Mouse (Mus musculus) right cerebral cortex, postnatal 25 days (tissue): Measurements from ENCODE around the gene Enah.

Source experiments
- DNase-seq: peaks from one replicate; pipeline ENCODE4 v3.0.0; 2022

Gene Enah

GRCm38 (mm10) chr1:181872639-181873038 lies 147.2 kb downstream of the Enah start:
- DNase-seq = no peak

- no peak for DNase-seq
Observed at GRCm38 (mm10) chr1:181866429-181867280, 153.1 kb downstream of the Enah start.

DNA sequence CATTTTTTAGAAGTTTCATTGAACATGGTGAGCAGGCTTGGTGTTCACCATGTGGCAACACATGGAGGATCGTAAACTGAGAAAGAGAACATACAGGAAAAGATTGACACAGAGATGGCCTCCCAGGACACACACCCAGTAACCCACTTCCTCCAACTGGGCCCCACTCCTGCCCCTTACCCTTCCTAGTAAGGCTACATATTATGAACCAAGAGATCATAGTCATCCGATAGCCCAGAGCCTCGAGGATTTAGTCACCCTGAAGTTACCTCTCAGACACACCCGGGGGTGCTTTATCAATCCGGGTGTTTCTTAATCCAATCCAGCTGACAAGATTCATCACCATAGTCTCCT lies 153.9 kb downstream of the Enah start:
- no peak for DNase-seq

DNA sequence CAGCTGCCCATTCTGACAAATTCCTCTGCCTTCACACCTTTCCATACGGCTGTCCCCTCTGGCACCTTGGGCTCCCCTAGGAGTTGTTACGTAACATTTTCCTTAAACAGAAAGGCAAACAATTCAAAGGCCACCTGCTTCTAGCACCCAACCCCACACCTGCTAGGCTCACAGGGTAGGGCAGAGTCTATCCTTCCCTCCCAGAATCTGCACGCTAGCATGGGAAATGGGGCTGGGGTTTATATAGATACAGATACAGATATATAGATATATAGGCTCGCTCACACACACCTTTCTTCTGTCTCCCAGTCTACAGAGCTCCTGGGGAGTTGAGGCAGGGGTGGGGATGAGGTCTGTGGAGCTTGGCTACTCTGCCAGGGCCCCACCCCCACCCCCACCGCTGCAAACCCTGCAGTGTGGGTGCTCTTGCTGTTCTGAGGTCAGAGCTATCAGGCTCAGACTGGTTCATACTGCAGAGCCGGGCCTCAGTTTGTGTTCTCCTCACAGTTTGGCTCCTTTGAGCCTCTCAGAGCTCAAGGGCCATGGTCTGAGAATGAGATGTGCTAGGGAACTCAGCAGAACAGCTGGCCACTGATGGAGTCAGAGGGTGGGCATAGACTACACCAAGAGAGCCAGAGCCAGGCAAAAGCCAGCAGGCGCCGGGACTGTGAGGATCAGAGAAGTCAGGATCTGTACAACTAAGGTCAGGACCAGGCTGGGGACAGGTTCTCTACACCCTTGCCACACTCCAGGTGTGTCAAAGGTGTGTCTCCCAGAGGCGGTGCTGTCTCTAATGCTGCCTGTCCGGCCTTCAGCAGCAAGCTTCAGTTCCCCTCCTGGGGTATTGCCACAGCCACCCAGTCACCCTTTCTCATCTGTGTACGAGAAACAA lies 154.6 kb downstream of the Enah start:
- no peak for DNase-seq

GRCm38 (mm10) chr1:181863431-181863830 lies 156.4 kb downstream of the Enah start:
- DNase-seq = no peak

DNA sequence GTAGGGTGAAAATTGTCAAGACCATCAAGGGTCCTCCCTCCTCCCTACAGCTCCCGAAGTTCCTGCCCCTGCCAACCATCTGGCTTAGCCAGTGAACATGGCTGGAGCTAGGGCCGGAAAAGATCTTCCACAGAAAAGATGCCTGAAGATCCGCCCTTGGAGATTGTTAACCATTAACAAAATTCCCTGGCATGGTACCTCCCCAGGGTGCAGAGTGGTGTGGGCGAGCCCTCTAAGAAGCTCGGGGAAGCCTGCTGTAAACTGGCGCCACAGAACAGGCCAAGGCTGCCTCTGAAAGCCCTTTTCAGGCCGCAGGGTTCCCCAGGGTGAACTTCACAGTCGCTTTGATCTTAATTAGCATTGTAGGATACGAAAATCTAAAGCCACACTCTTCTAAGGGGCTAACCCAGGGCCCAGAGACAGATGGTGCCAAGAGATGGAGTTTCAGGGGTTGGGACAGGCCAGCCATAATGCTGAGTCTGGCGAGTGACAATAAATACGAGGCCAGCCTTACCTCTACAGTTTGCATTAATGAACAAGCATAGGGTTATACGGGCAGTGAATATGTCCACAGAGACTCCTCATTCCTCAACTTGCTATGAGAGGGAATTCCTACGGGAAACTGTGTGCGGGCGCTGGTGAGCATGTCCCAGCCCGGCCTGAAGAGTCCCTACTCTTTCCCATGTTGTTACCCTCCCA lies 157.0 kb downstream of the Enah start:
- no peak for DNase-seq

DNA sequence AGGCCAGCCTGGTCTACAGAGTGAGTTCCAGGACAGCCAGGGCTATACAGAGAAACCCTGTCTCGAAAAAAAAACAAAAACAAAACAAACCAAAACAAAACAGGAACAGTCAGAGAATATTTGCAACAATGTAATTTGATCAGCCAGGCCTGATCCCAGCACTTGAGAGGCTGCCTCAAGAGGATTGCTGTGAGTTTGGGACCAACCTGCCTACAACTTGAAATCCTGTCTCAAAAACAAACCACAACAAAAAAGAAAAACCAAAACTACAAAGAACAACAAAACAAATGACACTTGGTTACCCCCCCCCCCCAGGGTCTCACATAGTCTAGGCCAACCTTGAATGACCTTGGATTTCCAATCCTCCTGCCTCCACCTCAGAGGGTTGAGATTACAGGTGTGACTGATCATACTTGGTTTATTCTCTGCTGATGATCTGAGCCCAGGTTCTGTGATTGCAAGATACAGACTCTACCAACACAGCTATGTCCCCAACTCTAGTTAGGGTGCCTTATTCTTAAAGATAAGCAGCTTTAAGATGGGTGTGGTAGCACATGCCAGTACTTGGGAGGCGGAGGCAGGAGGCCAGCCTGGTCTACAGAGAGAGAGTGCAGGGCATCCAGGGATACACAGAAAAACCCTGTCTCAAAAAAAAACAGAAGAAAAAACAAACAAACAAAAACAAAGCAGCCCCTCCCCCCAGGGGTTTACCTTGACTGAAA lies 158.4 kb downstream of the Enah start:
- no peak for DNase-seq

- DNase-seq = no peak
Observed at GRCm38 (mm10) chr1:181860659-181861058, 159.1 kb downstream of the Enah start.

- no peak for DNase-seq
Observed at GRCm38 (mm10) chr1:181856329-181856728, 163.5 kb downstream of the Enah start.

DNA sequence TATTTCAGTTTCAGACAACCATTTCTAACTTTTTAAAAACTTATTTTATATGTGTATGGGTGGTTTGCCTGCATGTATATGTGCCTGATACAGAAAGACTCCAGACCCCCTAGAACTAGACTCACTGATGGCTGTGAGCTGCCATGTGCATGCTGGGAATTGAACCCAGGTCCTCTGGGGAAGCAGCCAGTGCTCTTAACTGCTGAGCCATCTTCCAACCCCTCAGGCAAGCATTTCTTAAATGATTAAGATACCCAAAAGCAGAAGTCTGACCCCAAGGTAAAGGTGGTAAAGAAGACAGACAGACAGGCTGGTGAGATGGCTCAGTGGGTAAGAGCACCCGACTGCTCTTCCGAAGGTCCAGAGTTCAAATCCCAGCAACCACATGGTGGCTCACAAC lies 165.0 kb downstream of the Enah start:
- no peak for DNase-seq

GRCm38 (mm10) chr1:181853081-181853736 lies 166.6 kb downstream of the Enah start:
- DNase-seq = no peak

GRCm38 (mm10) chr1:181852466-181852865 lies 167.3 kb downstream of the Enah start:
- DNase-seq = no peak

DNA sequence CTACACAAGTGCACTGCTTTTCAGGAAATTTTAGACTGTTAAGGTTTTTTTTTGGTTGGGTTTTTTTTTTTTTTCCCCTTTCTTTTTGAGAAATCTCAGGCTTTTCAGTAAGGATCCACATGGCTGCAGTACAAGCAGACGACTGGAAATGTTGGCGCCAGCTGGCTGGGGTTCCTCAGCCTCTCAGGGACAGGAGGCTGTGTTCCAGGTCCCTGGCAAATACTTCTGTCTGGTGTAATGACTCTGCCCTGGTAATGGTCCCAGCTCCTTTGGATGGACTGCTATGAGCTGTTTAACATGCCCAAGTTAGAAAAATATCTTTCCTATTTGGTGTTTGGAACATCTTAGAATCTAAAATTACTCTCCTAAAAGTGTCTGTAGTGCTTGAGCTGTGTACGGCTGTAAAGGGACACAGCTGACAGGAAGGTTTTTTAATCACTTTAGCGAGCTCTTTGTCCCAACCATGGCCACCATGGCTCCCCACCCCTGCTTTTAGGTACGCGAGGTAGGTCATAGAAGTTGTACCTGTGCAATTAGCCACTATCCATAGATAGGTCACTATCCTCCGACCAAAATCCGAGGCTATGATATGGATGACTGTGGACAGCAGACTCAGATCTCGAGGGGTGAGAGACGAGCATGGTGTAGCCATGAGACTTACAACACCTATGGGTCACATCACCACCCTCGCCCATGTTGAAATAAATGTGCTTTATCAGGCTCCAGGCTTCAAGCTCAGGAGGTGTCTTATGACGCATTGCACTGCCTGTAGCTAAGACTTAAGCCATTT lies 168.1 kb downstream of the Enah start:
- peak; percentile 54 for DNase-seq

DNA sequence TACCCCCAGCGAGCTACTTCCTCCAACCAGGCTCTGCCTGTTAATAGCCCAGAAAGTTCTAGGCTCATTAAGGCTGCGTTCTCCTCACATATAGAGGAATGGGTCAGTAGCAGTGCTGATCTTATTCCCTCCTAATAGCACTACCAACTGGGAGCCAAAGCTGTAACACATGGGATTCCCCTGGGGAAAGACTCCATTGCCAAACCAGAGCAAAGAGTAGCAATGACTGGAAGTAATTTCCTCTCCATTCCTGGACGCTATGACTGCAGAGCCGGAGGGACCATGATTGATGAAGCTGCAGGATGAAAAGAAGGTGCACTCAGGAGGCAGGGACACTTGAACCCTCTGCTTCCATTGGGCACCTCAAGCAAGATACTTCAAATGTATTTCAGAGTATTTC lies 169.3 kb downstream of the Enah start:
- no peak for DNase-seq

DNA sequence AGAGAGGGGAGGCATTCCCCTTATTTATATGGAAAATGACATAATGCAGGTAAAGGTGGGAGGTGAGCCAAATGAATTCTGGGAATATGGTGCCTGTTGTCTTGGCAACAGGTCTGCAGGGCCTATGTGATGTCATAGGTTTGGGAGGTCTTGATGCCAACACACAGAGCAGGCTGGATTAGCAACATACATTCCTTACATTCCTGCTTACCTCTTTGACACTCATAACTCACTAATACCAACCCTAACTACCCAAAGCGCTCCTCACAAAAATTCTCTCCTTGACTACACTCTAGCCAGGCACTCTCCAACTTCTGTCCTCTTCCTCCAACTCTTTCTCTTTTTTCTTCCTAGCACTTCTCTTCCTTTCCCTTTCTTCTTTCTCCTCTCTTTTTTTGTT lies 171.6 kb downstream of the Enah start:
- DNase-seq = no peak

- DNase-seq = no peak
Observed at GRCm38 (mm10) chr1:181847396-181847795, 172.4 kb downstream of the Enah start.
